Mouse (Mus musculus) left cerebral cortex, adult 11 months (tissue): ENCODE data around the gene Olfr1055.
"Not testable (repeated sequence)": the region's sequence is repeated elsewhere in the genome, so short reads cannot be mapped to it uniquely, and the experiment has no call there.

ENCODE experiments used
- DNase-seq: peaks from one replicate; pipeline ENCODE4 v3.0.0; 2022; ENCODE audit warnings: low spot score

Gene Olfr1055

DNA sequence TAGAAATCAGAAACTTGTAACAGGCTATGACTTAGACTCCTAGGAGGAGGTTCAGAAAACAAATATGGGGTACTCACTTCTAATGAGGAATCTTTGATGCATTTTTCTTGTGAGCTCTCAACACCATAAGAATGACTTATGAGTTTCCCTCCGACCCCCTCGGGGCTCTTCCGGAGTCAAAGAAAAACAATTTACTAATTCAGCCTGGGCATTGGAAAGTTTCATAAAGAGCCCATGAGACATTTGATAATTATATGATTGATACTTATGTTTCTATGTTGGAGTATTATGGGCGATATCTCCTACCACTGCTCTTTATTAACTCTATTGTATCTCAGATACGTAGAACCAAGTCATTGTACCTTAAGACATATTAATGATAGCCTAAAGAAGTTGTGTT is at the start of gene Olfr1055:
Gene Olfr1055 (minus strand): TSS at position 101 of the 400 bp plus-strand sequence.
- DNase-seq = no peak

DNA sequence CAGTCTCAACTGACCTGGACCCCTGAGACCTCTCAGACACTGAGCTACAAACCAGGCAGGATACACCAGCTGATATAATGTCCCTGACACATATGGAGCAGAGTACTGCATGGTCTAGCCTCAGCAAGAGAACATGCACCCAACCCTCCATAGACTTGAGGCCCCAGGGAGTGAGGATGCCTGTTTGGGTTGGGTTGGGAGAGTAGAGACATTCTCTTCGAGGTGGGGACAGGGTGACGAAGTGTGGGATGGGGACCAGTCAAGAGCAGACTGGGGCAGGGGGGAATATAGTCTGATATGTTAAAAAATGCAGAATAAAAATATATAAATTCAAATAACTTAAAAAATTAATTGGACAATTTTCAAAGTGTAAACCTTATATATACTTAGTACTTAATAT is 45.0 kb upstream of the Olfr1055 start:
- DNase-seq = no peak

GRCm38 (mm10) chr2:86388461-86388860 is 38.4 kb upstream of the Olfr1055 start, which contains the start of gene Olfr1058:
TSS of gene Olfr1058 (minus strand) at chr2:86388561.
- not testable (repeated sequence) for DNase-seq

GRCm38 (mm10) chr2:86378293-86378692 is 28.2 kb upstream of the Olfr1055 start, which contains the start of gene Olfr1057:
TSS of gene Olfr1057 (minus strand) at chr2:86378393.
- DNase-seq = no peak

GRCm38 (mm10) chr2:86366342-86366741 is 16.3 kb upstream of the Olfr1055 start:
- not testable (repeated sequence) for DNase-seq

DNA sequence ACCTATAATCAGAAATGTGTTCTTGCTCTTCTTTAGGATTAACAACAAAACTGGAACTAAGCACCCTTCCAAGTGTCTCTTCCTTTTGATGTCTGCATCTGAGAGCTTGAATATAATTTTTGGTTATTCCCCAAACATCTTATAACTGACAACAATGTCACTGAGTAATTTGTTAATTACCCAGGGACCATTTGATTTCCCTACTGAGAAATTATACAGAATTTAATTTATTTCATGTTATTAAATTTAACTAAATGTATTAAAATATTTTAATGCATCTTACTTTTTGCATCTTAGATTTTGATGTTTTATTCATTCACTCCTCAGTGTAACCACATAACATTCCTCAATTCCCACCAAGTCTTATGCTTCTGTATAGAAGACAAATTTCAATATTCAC is 12.3 kb upstream of the Olfr1055 start, which contains the start of gene Olfr1056:
Gene Olfr1056 (minus strand): TSS at position 101 of the 400 bp plus-strand sequence.
- DNase-seq = no peak

- not testable (repeated sequence) for DNase-seq
These were observed 1.7 kb upstream of the Olfr1055 start for GRCm38 (mm10) chr2:86351751-86352150.

GRCm38 (mm10) chr2:86335333-86335732 is 14.8 kb downstream of the Olfr1055 start, which contains the start of gene Olfr1054:
TSS of gene Olfr1054 (minus strand) at chr2:86335433.
- DNase-seq = no peak

DNA sequence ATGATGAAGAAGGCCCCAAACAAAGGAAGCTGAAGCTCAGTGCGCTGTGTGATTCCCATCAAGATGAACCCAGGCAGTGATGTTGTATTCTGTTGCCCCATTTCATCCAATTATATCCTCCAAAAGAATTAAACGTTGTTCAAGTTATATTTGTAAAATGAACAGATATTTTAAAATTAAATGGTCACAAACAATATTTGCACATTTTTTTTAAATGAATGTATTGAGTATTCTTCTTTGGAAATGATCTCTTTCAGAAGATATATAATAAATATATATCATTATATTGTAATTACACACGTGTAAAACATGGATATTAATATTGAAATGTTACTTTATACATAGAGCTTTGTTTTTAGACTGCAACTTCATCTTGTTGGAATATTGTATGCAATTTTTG is 34.9 kb downstream of the Olfr1055 start, which contains the start of gene Olfr1053:
Gene Olfr1053 (minus strand): TSS at position 101 of the 400 bp plus-strand sequence.
- no peak for DNase-seq
